Mouse (Mus musculus): ENCODE measurements around the gene Hsd3b4.
"Not testable (repeated sequence)": the region's sequence is repeated elsewhere in the genome, so short reads cannot be mapped to it uniquely, and the experiment has no call there.

The Hsd3b4 gene

DNA sequence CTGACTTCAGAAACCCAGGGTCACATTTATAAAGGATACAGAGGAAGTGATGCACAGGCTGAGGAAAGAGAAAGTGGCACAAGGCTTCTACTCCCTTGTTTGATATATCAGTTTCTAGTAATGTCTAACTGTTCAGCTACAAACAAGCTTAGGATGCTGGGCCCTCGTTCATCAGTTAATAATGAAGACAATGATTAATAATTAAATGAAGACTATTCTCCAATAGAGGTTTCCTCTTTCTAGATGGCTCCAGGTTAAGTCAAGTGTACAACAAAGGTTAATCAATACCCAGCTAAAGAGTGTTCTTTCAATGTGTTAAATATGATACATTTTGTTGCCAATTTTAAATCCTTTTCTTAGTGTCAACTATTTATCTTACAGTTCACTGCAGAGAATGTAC lies at the start of gene Hsd3b4:
TSS of gene Hsd3b4 (minus strand) at position 101 of the 400 bp plus-strand sequence.
- DNase-seq, result not testable (repeated sequence)

- DNase-seq, result not testable (repeated sequence)
Measured at GRCm38 (mm10) chr3:98550832-98551231, 40.5 kb upstream of the Hsd3b4 start.

- DNase-seq, result not testable (repeated sequence)
Measured at GRCm38 (mm10) chr3:98550215-98550614, 39.9 kb upstream of the Hsd3b4 start.

- DNase-seq, result not testable (repeated sequence)
Measured at GRCm38 (mm10) chr3:98548495-98548894, 38.2 kb upstream of the Hsd3b4 start.

DNA sequence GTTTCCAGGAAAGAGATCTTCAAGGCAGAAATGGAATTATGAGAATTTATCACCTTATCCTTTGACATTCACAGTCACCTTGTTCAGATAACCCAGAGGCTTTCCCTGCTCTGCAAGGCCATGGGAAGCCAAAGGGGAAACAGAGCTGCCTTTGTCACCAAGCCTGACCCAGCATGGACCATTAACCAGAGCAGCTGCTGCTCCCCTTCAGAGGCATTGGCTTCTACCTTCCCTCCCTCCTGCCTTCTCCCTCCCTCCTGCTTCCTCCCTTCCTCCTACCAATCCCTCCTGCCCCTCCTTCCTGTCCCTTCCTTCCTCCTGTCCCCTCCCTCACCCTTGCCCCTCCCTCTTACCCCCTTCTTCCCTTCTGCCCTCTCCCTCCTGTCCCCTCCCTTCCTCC lies 37.3 kb upstream of the Hsd3b4 start:
- not testable (repeated sequence) for DNase-seq

DNA sequence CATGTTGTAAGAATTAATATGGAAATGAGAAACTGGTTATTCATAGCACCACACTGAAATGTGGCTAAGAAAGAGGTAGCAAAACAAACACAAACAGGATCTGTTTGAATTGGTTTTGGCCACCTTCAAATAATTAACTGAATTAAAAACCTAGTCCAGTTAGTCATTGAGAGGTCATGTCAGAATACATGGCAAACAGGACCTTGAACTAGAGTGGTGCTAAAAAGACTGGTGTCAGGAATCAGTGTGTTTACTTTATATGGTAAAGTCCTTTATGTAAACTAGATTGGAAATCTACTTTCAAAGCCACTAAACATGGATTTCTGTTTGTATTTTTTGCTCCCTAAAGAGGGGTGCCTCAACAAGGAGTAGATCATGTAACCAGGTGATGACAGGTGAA lies 14.7 kb upstream of the Hsd3b4 start:
- not testable (repeated sequence) for DNase-seq

GRCm38 (mm10) chr3:98524552-98524951 lies 14.2 kb upstream of the Hsd3b4 start:
- DNase-seq, result not testable (repeated sequence)

- DNase-seq, result not testable (repeated sequence)
Measured at GRCm38 (mm10) chr3:98522779-98523178, 12.5 kb upstream of the Hsd3b4 start.

DNA sequence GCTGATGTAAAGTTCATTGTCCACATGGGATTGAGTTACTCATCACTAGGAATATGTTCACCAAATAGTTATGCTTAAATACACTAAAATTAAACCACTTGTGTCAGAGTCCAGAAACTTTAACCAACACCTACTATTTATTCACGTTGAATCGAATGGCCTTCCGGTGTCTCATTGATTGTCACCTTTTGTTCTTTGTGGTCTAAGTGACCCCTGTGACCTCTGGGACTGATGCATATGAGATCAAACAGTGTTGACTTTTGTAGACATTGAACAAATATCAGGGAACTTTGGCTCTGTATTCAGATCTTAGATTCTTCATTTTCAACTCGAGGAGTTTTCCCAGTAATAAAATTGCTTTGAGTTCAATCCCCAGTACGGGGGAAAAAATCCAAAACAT lies 3.1 kb downstream of the Hsd3b4 start:
- not testable (repeated sequence) for DNase-seq

DNA sequence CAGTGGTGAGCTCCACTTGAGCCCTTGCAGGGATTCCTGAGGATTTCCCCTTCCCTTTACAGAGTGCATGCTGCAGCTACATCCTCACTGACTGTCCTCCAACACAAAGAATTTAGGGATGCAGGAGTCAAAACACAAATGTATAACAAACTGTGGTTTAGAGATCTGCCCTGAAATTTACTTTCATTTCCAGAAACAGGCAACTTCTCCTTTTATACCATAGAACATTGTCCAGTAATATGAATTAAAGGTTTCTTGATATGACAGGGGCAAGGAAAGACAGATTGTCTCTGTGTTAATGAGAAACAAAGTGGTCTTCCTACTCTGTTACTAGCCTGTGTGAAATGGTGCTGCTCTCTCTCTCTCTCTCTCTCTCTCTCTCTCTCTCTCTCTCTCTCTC lies 12.9 kb downstream of the Hsd3b4 start:
- DNase-seq, result not testable (repeated sequence)

- not testable (repeated sequence) for DNase-seq
Measured at GRCm38 (mm10) chr3:98496762-98497161, 13.6 kb downstream of the Hsd3b4 start.

- not testable (repeated sequence) for DNase-seq
Measured at GRCm38 (mm10) chr3:98495055-98495454, 15.3 kb downstream of the Hsd3b4 start.

- DNase-seq, result not testable (repeated sequence)
Measured at GRCm38 (mm10) chr3:98494184-98494583, 16.1 kb downstream of the Hsd3b4 start.

GRCm38 (mm10) chr3:98471499-98471898 lies 38.8 kb downstream of the Hsd3b4 start:
- not testable (repeated sequence) for DNase-seq

- not testable (repeated sequence) for DNase-seq
Measured at GRCm38 (mm10) chr3:98471057-98471456, 39.3 kb downstream of the Hsd3b4 start.

GRCm38 (mm10) chr3:98469323-98469722 lies 41.0 kb downstream of the Hsd3b4 start:
- not testable (repeated sequence) for DNase-seq

DNA sequence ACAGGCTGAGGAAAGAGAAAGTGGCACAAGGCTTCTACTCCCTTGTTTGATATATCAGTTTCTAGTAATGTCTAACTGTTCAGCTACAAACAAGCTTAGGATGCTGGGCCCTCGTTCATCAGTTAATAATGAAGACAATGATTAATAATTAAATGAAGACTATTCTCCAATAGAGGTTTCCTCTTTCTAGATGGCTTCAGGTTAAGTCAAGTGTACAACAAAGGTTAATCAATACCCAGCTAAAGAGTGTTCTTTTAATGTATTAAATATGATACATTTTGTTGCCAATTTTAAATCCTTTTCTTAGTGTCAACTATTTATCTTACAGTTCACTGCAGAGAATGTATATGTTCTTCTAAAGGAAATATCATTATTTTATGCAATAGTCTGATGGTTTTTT lies 53.3 kb downstream of the Hsd3b4 start, which contains the start of gene Gm4450:
TSS of gene Gm4450 (minus strand) at position 101 of the 400 bp plus-strand sequence.
- not testable (repeated sequence) for DNase-seq

GRCm38 (mm10) chr3:98453786-98454185 lies 56.5 kb downstream of the Hsd3b4 start:
- DNase-seq, result not testable (repeated sequence)
